Mouse (Mus musculus) embryo, embryonic 10.5 days (tissue): ENCODE measurements around the gene Fads6.
A peak's percentile ranks its signal among the peaks of the same experiment; 100 is the strongest.

Source experiments
- DNase-seq: peaks from one replicate; pipeline ENCODE4 v3.0.0-alpha.2; 2015; ENCODE audit warnings: low spot score

The Fads6 gene

GRCm38 (mm10) chr11:115297214-115297826 lies at the start of gene Fads6:
TSS of gene Fads6 (minus strand) at chr11:115297663.
- peak; percentile 67 for DNase-seq

DNA sequence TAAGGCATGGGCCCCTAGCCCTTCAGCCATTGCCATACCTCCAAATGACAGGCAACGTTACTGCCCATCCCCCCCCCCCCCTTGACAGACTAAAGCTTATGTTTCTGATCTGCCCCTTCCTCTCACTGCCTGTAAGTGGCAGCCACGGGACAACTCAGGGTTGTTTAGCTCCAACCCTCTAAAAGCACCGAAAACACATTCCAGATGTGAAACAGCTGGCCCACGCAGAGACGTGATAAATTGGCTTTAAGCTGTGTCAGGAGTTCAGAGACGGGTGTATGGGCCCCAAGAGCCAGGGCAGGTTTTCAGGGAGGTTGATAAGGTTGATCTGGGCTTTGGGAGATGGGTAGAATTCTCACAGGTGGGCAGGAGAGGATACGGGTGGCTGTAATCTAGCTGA lies 48.1 kb upstream of the Fads6 start:
- peak; percentile 73 for DNase-seq

GRCm38 (mm10) chr11:115344967-115345366 lies 47.5 kb upstream of the Fads6 start:
- no peak for DNase-seq

DNA sequence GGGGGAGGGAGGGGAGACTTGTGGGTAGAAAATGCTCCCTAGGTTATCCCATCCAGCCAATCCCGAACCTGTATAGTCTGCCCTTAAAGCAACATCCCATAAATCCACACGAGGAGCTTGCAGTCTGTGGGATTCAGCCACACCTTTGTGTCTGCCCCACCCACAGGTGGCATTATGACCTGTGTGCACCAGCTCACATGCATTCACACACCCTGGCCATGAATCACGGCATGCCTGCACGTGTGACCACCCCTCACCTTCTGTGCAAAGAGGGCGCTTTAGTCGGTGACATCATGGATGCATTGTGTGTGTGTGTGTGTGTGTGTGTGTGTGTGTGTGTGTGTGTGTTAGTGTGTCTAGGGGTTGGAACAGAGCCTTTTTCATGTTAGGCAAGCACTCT lies 44.4 kb upstream of the Fads6 start:
- no peak for DNase-seq

DNA sequence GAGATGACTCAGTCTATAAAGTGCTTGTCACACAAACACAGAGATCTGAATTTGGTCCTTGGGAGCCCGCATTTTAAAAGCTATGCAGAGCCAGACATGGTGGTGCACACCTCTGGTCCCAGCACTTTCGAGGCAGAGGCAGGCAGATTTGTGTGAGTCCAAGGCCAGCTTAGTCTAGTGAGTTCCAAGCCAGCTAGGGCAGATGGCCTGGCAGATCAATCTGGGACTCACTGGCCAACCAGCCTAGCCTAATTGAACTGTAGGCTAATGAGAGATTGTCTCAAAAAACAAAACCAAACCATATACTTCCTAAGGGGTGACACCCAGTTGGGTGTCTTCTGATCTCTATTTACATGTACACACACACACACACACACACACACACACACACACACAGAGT lies 43.8 kb upstream of the Fads6 start:
- no peak for DNase-seq

GRCm38 (mm10) chr11:115337826-115338225 lies 40.4 kb upstream of the Fads6 start:
- DNase-seq, result no peak

DNA sequence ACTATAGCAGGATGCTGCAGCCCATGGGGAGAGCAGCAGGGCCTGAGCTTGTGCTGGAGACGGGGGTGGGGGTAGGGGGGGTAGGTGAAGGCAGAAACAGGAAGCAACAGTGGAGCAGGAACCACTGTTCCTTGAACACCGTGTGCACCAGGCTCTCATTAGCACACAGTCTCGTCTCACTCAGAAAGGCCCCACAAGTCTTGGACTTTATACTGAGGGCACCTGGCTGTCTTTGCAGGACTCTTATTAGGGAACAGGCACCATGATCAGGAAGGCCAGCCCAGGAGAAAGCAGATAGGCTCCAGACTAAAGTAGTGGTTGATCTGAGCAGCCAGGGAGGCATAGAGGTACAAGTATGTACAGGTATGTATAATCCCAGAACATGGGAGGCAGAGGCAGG lies 39.9 kb upstream of the Fads6 start:
- no peak for DNase-seq

GRCm38 (mm10) chr11:115336115-115336514 lies 38.7 kb upstream of the Fads6 start:
- peak; percentile 64 for DNase-seq

- no peak for DNase-seq
Observed at GRCm38 (mm10) chr11:115335223-115335622, 37.8 kb upstream of the Fads6 start.

- no peak for DNase-seq
Observed at GRCm38 (mm10) chr11:115334531-115334930, 37.1 kb upstream of the Fads6 start, which contains the start of gene Otop3. TSS of gene Otop3 (plus strand) at chr11:115334731.

DNA sequence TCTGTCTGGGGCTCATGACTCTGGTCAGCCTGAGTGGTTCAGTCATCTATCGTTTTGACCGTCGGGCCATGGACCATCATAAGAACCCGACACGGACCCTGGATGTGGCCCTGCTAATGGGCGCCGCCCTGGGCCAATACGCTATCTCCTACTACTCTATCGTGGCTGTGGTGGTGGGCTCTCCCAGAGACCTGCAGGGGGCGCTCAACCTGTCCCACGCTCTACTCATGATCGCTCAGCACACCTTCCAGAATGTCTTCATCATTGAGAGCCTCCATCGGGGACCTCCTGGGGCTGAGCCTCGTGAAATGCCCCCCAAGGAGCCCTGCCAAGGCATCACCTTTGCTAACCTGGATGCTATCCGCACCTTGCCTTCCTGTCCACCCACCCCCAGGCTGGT lies 31.9 kb upstream of the Fads6 start:
- DNase-seq, result no peak

DNA sequence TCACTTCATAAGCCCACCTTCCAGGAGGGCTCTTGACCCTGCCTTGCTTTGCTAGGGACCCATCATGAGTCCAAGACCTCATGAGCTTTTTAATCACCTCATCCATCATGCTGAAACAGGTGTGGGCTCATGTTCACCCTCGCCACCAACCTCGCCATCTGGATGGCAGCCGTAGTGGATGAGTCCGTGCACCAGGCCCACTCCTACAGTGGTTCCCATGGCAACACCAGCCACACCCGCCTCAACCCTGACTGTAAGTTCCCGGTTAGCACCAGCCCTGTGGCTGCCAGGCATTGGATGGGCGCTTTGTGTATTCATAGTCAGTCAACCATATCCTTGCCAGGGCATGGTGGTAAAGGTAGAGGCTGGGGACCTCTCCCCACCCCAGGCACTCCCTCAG lies 29.3 kb upstream of the Fads6 start:
- DNase-seq, result no peak

DNA sequence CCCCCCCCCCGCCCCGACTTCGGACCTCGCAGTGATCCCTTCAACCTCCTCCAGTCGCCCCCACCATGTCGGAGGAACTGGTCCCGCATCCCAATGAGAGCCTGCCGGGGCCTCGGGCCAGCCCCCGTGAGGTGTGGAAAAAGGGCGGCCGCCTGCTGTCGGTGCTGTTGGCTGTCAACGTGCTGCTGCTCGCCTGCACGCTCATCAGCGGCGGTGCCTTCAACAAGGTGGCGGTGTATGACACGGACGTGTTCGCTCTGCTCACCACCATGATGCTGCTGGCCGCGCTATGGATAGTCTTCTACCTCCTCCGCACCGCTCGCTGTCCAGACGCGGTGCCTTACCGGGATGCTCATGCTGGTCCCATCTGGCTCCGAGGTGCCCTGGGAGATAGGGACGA lies 25.9 kb upstream of the Fads6 start:
- DNase-seq, result no peak

DNA sequence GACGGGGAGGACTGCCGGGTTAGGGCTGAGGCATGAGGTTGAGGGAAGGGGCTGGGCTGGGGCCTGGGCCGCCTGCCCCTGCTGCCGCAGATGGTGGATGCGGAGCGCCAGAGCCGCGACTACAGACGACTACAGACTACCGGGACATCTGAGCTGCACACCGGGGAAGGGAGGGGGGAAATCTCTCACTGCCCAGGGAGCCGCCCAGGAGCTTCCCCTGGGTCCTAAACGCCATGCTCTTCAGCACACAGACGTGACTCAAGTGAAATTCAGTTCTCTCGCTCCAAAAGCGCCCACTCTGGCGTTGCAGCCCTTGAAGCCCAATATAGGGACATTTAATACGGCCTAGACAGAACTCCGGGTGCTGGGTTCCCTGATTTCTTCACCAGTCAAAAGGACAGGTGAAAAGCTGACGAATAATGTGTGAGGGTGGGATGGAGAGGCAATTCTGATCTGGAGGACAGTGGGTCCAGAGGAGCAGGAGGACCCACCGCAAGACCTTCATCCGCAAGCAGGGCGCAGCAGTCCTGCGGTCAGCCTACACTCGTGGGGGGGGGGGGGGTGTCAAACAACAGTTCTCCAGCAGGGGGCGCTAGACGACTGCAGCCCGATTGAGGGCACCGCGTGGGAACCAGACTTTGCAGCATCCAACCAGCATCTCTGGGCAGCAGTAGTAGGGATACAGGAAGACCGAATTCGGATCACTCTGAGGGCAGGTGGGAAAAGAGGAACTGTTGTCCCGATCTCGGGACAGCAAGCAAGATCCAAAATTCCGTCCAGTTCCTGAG lies 24.6 kb upstream of the Fads6 start, which contains the start of gene Ush1g:
TSS of gene Ush1g (minus strand) at position 136 of the 788 bp plus-strand sequence.
- DNase-seq, result peak; percentile 84

DNA sequence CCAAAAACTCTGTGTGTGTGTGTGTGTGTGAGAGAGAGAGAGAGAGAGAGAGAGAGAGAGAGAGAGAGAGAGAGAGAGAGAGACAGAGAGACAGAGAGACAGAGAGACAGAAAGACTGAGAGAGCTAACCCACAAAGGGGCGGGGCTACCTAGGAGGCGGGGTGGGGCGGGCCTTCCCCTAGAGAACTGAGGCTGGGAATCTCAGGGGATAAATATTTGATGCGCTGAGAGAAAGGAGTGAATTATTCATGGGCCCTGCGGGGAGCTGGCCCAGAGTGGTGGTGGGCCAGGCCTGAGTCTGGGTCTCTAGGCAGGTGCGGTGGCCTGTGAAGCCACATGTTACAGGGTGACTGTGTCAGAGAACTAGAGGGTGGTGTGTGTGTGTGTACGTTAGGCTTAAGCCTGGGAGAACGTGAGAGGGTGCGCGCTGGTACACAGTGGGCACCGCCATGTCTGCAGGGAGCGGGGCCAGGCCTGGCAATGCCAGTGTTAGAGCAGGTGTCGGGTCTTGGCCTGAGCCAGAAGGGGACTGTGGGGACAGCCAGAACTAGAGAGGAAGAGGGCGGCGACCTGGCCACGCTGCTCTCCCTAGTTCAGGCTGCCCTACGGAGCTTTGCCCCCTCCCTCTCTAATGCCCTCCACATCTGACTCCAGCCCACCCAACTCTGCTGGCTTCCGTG lies 22.4 kb upstream of the Fads6 start:
- no peak for DNase-seq

DNA sequence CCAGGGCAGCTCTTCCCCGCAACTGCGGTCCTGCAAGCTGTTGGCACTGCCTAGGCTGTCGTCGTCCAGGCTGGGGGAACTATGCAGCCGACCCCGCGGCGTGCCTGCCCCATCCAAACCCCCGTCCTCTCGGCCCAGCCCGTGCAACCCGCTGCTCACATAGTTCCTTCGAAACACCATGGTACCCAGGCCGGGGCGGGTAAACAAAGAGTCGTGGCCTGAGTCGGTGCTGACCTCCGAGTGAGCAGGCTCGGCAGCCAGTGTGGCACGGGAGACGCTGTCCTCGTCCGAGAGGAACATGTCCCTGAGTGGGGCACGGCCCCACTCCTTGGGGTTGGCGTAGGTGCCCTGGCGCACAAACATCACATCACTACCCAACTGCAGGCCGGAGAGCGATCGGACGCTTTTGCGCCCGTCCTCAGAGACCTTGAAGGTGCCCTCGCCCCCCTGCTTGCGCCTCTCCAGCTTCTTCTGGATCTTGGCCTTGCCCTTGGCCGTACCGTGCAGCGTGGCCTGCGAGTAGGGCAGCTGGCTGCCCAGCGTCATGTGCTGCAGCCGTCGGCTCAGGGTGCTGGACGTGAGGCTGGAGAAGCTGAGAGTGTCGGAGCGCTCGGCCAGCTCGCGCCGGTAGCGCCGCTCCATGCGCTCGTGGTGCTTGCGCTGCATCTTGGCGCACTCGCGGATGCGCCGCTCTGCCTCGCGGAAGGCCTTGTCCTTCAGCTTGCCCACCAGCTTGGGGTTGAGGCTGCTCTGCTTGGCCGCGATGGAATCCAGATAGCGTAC lies 21.0 kb upstream of the Fads6 start:
- DNase-seq, result no peak

- no peak for DNase-seq
Observed at GRCm38 (mm10) chr11:115317204-115317603, 19.7 kb upstream of the Fads6 start.

GRCm38 (mm10) chr11:115314249-115314648 lies 16.8 kb upstream of the Fads6 start:
- no peak for DNase-seq

DNA sequence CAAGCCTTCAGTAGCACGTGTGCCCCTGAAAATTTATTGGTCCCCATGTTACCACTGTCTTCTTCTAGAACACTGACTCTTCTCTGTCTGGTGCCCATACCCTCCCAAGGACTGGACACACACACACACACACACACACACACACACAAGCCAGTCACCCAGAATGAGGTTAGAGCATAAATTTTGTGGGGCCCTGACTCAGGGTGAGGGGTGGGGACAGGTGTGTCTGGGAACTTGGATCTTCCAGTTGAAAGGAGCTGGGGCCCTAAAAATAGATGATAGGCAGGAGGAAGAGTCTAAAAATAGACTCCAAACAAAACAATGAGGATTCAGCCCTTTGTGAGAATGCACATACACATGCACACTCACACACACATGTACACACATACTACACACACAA lies 11.3 kb upstream of the Fads6 start:
- no peak for DNase-seq

DNA sequence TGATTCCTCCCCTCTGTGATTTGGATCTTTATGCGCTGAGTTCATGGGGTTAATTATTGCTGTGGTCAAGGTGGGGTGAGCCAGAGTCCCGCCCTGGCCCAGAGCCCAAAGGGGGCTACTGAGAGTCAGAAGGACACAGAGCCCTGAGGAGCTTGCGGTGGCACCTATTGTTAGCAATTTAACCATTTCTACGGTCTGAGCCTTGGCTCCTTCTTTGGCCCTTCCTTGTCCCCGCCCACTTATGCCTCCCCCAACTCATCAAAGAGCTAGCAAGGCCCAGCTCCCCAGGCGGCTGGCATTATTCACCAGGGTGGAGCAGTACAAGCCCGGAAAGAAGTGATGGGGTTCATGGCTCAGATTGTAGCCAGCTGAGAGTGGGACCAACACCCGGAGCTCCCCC lies 9.4 kb upstream of the Fads6 start, which contains the start of gene Otop2:
TSS of gene Otop2 (plus strand) at position 301 of the 400 bp plus-strand sequence.
- no peak for DNase-seq

DNA sequence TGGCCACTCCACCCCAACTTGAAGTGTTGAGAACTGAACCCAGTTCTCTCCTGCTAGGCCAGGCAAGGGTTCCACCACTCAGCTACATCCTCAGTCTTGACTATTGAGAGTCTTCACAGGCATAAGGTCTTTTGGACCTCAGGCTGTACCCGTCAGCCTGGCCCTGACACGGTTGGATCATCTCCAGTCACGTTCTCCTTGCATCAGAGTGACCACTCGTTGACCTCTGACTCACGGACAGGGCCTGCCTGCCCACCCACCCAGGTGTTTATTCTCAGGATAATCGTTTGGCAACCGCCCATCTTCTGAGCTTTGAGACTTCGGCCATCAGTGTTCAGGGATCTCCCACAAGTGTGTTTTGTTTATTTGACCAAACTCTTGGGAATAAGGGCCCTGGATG lies 5.7 kb upstream of the Fads6 start:
- DNase-seq, result no peak

- no peak for DNase-seq
Observed at GRCm38 (mm10) chr11:115301351-115301750, 3.9 kb upstream of the Fads6 start.
